Comparison of ENCODE assay signal across 28 mouse cellular contexts in genomic region chr6:82420222-82420621, GRCm38 (mm10). TPM values are rescaled to one million over a fixed set of nuclear protein-coding genes. Genes with fewer than 3 reads are reported as not detected.
DNase-seq lines count a peak whose midpoint lies in the region; ATAC-seq and TF ChIP-seq lines count a peak whose summit lies in the region.
"Had no signal": no experiment of that assay in that cellular context is flagged by ENCODE, and none has a peak within 500 bp of the region (broad histone marks: within the 10 kb centered on the region; RNA-seq: fewer than 3 reads in every experiment).

No protein-coding gene starts in this region.

- peak; percentile 68 for DNase-seq in forebrain, embryonic 14.5 days (ENCODE audit: low spot score)
- no peak for DNase-seq in forebrain, embryonic 10.5 days (ENCODE audit: extremely low spot score, low spot score)
- DNase-seq in midbrain, embryonic 14.5 days = peak; percentile 59
- peak; percentile 40 for DNase-seq in brain, adult 2 months (ENCODE audit: low read depth, low spot score)
- peak; percentile 28 for DNase-seq in forebrain, postnatal 0 days
- DNase-seq in kidney, postnatal 14 days = no peak
- DNase-seq: cerebellum, adult 2 months; cerebellum, postnatal 36 days; gastrocnemius, postnatal 25 days; heart, adult 18-20 months; heart, postnatal 10 days; kidney, adult 2 months; left cerebral cortex, postnatal 4 days; lung, postnatal 36 days; thymus, postnatal 14 days had no signal

- peaks cover 4% of the 10 kb centered on the region; the same call in 1 of the 2 replicates for H3K4me1 ChIP-seq in forebrain, embryonic 14.5 days (ENCODE audit: control insufficient read depth, insufficient read depth, low read length)
- H3K4me1 ChIP-seq in forebrain, embryonic 10.5 days = no peaks in the 10 kb centered on the region
- no peaks in the 10 kb centered on the region for H3K4me1 ChIP-seq in midbrain, embryonic 14.5 days (ENCODE audit: control insufficient read depth, insufficient read depth, low read length)
- no peaks in the 10 kb centered on the region; the same call in 1 of the 2 replicates for H3K4me1 ChIP-seq in midbrain, embryonic 16.5 days (ENCODE audit: control insufficient read depth, insufficient read depth, low read length)
- H3K4me1 ChIP-seq in forebrain, postnatal 0 days (ENCODE audit: insufficient read depth) = no peaks in the 10 kb centered on the region
- H3K4me1 ChIP-seq: heart, embryonic 12.5 days; hindbrain, embryonic 10.5 days; limb, embryonic 15.5 days; lung, embryonic 15.5 days; neural tube, embryonic 12.5 days had no signal

- H3K36me3 ChIP-seq in forebrain, embryonic 14.5 days (ENCODE audit: control insufficient read depth, insufficient read depth, low read length) = no peaks in the 10 kb centered on the region
- H3K36me3 ChIP-seq in forebrain, embryonic 10.5 days (replicated peaks) = no peaks in the 10 kb centered on the region
- no peaks in the 10 kb centered on the region for H3K36me3 ChIP-seq in midbrain, embryonic 14.5 days (ENCODE audit: control insufficient read depth, insufficient read depth, low read length)
- no peaks in the 10 kb centered on the region for H3K36me3 ChIP-seq in midbrain, embryonic 16.5 days (ENCODE audit: control insufficient read depth, insufficient read depth, low read length)
- H3K36me3 ChIP-seq in forebrain, postnatal 0 days (ENCODE audit: insufficient read depth) = no peaks in the 10 kb centered on the region
- H3K36me3 ChIP-seq: heart, embryonic 12.5 days; hindbrain, embryonic 10.5 days; limb, embryonic 15.5 days; lung, embryonic 15.5 days; neural tube, embryonic 12.5 days had no signal

- H3K27ac ChIP-seq in forebrain, embryonic 14.5 days (ENCODE audit: low read depth, low read length) = no peak overlapping the region
- no peak overlapping the region for H3K27ac ChIP-seq in forebrain, embryonic 10.5 days
- H3K27ac ChIP-seq in midbrain, embryonic 14.5 days (replicated peaks; ENCODE audit: low read depth, low read length) = no peak overlapping the region
- H3K27ac ChIP-seq in midbrain, embryonic 16.5 days (ENCODE audit: low read length) = no peak overlapping the region
- H3K27ac ChIP-seq in forebrain, postnatal 0 days (ENCODE audit: low read depth, low read length) = no peak overlapping the region
- H3K27ac ChIP-seq: hindbrain, embryonic 10.5 days; kidney, postnatal 0 days; limb, embryonic 15.5 days; liver, embryonic 14.5 days; lung, embryonic 15.5 days; neural tube, embryonic 12.5 days had no signal

- no peaks in the 10 kb centered on the region for H3K27me3 ChIP-seq in forebrain, embryonic 14.5 days (replicated peaks; ENCODE audit: control insufficient read depth, insufficient read depth, low read length)
- H3K27me3 ChIP-seq in forebrain, embryonic 10.5 days (ENCODE audit: poor library complexity, severe bottlenecking) = no peaks in the 10 kb centered on the region
- H3K27me3 ChIP-seq in midbrain, embryonic 14.5 days (ENCODE audit: control insufficient read depth, insufficient read depth, low read length) = no peaks in the 10 kb centered on the region
- no peaks in the 10 kb centered on the region for H3K27me3 ChIP-seq in midbrain, embryonic 16.5 days (ENCODE audit: control insufficient read depth, insufficient read depth, low read depth, low read length)
- no peaks in the 10 kb centered on the region for H3K27me3 ChIP-seq in forebrain, postnatal 0 days (ENCODE audit: insufficient read depth, low read length)
- H3K27me3 ChIP-seq: heart, embryonic 12.5 days; limb, embryonic 15.5 days; lung, embryonic 15.5 days; neural tube, embryonic 12.5 days had no signal

- ATAC-seq in forebrain, embryonic 14.5 days = peak; percentile 67; the same call in 1 of the 2 replicates
- peak; percentile 50; the same call in 1 of the 2 replicates for ATAC-seq in midbrain, embryonic 14.5 days (ENCODE audit: low FRiP score, low TSS enrichment)
- ATAC-seq in midbrain, embryonic 16.5 days = no peak
- ATAC-seq in forebrain, postnatal 0 days = peak; percentile 55; the same call in 1 of the 2 replicates
- ATAC-seq: inflammation-experienced regulatory T-cells, adult 6 months; Patski had no signal

- no peaks in the 10 kb centered on the region; the same call in 1 of the 2 replicates for H3K9me3 ChIP-seq in forebrain, embryonic 14.5 days (replicated peaks; ENCODE audit: control insufficient read depth, low read length)
- no peaks in the 10 kb centered on the region; the same call in 1 of the 2 replicates for H3K9me3 ChIP-seq in forebrain, embryonic 10.5 days
- H3K9me3 ChIP-seq in midbrain, embryonic 14.5 days (ENCODE audit: control insufficient read depth, low read length) = peaks cover 4% of the 10 kb centered on the region; the same call in 1 of the 2 replicates
- H3K9me3 ChIP-seq in midbrain, embryonic 16.5 days (replicated peaks; ENCODE audit: control insufficient read depth, low read length, poor library complexity, severe bottlenecking) = no peaks in the 10 kb centered on the region
- no peaks in the 10 kb centered on the region for H3K9me3 ChIP-seq in forebrain, postnatal 0 days (ENCODE audit: low read length)
- H3K9me3 ChIP-seq: hindbrain, embryonic 10.5 days; limb, embryonic 15.5 days; lung, embryonic 15.5 days; neural tube, embryonic 12.5 days had no signal

- no peak for TF ChIP-seq CTCF in forebrain, postnatal 0 days (IDR thresholded peaks at IDR 0.05; ENCODE audit: low read depth)

- WGBS in forebrain, embryonic 14.5 days = 7% methylated on average over 4 of the region's 4 CpGs
- WGBS in forebrain, embryonic 10.5 days = 63% methylated on average over 4 of the region's 4 CpGs
- WGBS in midbrain, embryonic 14.5 days = 44% methylated on average over 4 of the region's 4 CpGs
- 35% methylated on average over 4 of the region's 4 CpGs for WGBS in midbrain, embryonic 16.5 days
- WGBS in forebrain, postnatal 0 days = 11% methylated on average over 4 of the region's 4 CpGs

- no peak overlapping the region for H3K4me3 ChIP-seq in forebrain, embryonic 14.5 days (ENCODE audit: low read depth, low read length)
- H3K4me3 ChIP-seq in forebrain, embryonic 10.5 days = no peak overlapping the region
- no peak overlapping the region for H3K4me3 ChIP-seq in midbrain, embryonic 14.5 days (replicated peaks; ENCODE audit: low read depth, low read length)
- no peak overlapping the region for H3K4me3 ChIP-seq in midbrain, embryonic 16.5 days (ENCODE audit: low read depth, low read length)
- H3K4me3 ChIP-seq in forebrain, postnatal 0 days (ENCODE audit: low read depth, low read length) = no peak overlapping the region
- H3K4me3 ChIP-seq: heart, embryonic 12.5 days; hindbrain, embryonic 10.5 days; limb, embryonic 15.5 days; lung, embryonic 15.5 days; neural tube, embryonic 12.5 days had no signal

- H3K4me2 ChIP-seq in forebrain, embryonic 14.5 days (ENCODE audit: low read length) = 0 out of 2 replicates have a peak overlapping the region, but pooled peaks have one; percentile 7
- no peak overlapping the region for H3K4me2 ChIP-seq in midbrain, embryonic 14.5 days (ENCODE audit: low read length)
- H3K4me2 ChIP-seq in midbrain, embryonic 16.5 days (ENCODE audit: low read length) = no peak overlapping the region
- no peak overlapping the region for H3K4me2 ChIP-seq in forebrain, postnatal 0 days (ENCODE audit: low read depth)
- H3K4me2 ChIP-seq: heart, embryonic 12.5 days; limb, embryonic 15.5 days; lung, embryonic 15.5 days; neural tube, embryonic 12.5 days had no signal

- no peak overlapping the region for H3K9ac ChIP-seq in forebrain, embryonic 14.5 days (ENCODE audit: low read length)
- no peak overlapping the region for H3K9ac ChIP-seq in midbrain, embryonic 14.5 days (replicated peaks; ENCODE audit: low read length)
- H3K9ac ChIP-seq in midbrain, embryonic 16.5 days (ENCODE audit: low read depth, low read length) = no peak overlapping the region
- H3K9ac ChIP-seq in forebrain, postnatal 0 days = no peak overlapping the region
- H3K9ac ChIP-seq: heart, embryonic 12.5 days; limb, embryonic 15.5 days; liver, embryonic 14.5 days; lung, embryonic 15.5 days; neural tube, embryonic 12.5 days had no signal

RNA-seq across cellular contexts. Expression of gene Tacr1, which starts 18.1 kb away (rescaled TPM):
- polyA plus RNA-seq in forebrain, embryonic 14.5 days (2014; fragmentation: Nextera tagmentation; extraction: Ambion mirVana) = 0.61 and 0.84 TPM in 2 replicates
- 0.12 and 0.21 TPM in 2 replicates for polyA plus RNA-seq in forebrain, embryonic 10.5 days (2016; fragmentation: Nextera tagmentation; extraction: Ambion mirVana)
- 1.3 and 2.4 TPM in 2 replicates for polyA plus RNA-seq in midbrain, embryonic 14.5 days (2014; fragmentation: Nextera tagmentation; extraction: Ambion mirVana)
- 3.2 and 3.5 TPM in 2 replicates for polyA plus RNA-seq in midbrain, embryonic 16.5 days (2015; fragmentation: Nextera tagmentation; extraction: Ambion mirVana)
- 3.5 and 3.8 TPM in 2 replicates for total RNA-seq in forebrain, postnatal 0 days (2014; rRNA removed)
- polyA plus RNA-seq in forebrain, postnatal 0 days (2015; fragmentation: Nextera tagmentation; extraction: Ambion mirVana) = 1.2 and 2.2 TPM in 2 replicates
- total RNA-seq: adrenal gland, adult 18-20 months; ES-E14; gastrocnemius, postnatal 25 days; heart, postnatal 10 days had no signal
- polyA plus RNA-seq: inflammation-experienced regulatory T-cells, adult 6 months; liver, embryonic 14.5 days; testis, adult 2 months had no signal

Comparison
In these comparisons a context has a peak if more than half of its experiments do, and no peak if none do; other contexts are left out.
1. DNase-seq: peak in forebrain, embryonic 14.5 days (single experiment), midbrain, embryonic 14.5 days (single experiment), brain, adult 2 months (single experiment) and forebrain, postnatal 0 days (single experiment); none in forebrain, embryonic 10.5 days (single experiment) and kidney, postnatal 14 days (single experiment).